Mouse (Mus musculus) limb, embryonic 12.5 days (tissue): ENCODE measurements around the gene Zmym4. TPM values are rescaled to one million over a fixed set of nuclear protein-coding genes. Genes with fewer than 3 reads are reported as not detected.

ENCODE experiments used
- ATAC-seq: fragments of 200-750 bp; cut with Nextera tagmentation; 2 replicates; pipeline ENCODE4 v1.8.0; 2017; ENCODE audit warnings: low read depth, moderate TSS enrichment; ENCODE audit not compliant: insufficient number of reproducible peaks, insufficient read depth, low FRiP score, low TSS enrichment
- H3K27ac ChIP-seq: fragments of 300-500 bp; sonication (generic); 2 replicates; pipeline ENCODE4 v1.5.1; 2016; ENCODE audit warnings: mild to moderate bottlenecking, moderate library complexity
- H3K27me3 ChIP-seq: fragments of 300-500 bp; sonication (generic); 2 replicates; pipeline ENCODE4 v1.6.1; 2016; ENCODE audit warnings: mild to moderate bottlenecking, moderate library complexity
- H3K36me3 ChIP-seq: fragments of 300-500 bp; sonication (generic); 2 replicates; pipeline ENCODE4 v1.6.1; 2016; ENCODE audit warnings: mild to moderate bottlenecking, moderate library complexity
- H3K4me1 ChIP-seq: fragments of 300-500 bp; sonication (generic); replicated peaks from 2 replicates; pipeline ENCODE4 v1.6.1; 2016
- H3K4me2 ChIP-seq: fragments of 300-500 bp; sonication (generic); 2 replicates; pipeline ENCODE4 v1.6.1; 2016; ENCODE audit warnings: mild to moderate bottlenecking, moderate library complexity
- H3K4me3 ChIP-seq: fragments of 300-500 bp; sonication (generic); replicated peaks from 2 replicates; pipeline ENCODE4 v1.5.1; 2016; ENCODE audit warnings: mild to moderate bottlenecking
- H3K9ac ChIP-seq: fragments of 300-500 bp; sonication (generic); replicated peaks from 2 replicates; pipeline ENCODE4 v1.6.1; 2016; ENCODE audit warnings: mild to moderate bottlenecking, moderate library complexity
- H3K9me3 ChIP-seq: fragments of 300-500 bp; sonication (generic); 2 replicates; pipeline ENCODE4 v1.6.1; 2016; ENCODE audit warnings: mild to moderate bottlenecking, moderate library complexity
- WGBS: fragments of 180-500 bp; shearing (Covaris S2); methylation state at CpG from one replicate; pipeline ENCODE4 v1.1.7; 2016; 5-methylcytosine and 5-hydroxymethylcytosine counted together
- polyA plus RNA-seq: library from polyadenylated mRNA; unstranded; fragments of >200 nt; fragmentation: Nextera tagmentation; extraction: Ambion mirVana; gene quantifications from 2 replicates; pipeline ENCODE4 v1.2.1, GENCODE M21; 2016

The Zmym4 gene
- polyA plus RNA-seq, 1 experiment from 2014 or later: 39.3 TPM

GRCm38 (mm10) chr4:126850778-126851080 is 117.2 kb downstream of the Zmym4 start:
- 61% methylated on average over 4 of the region's 4 CpGs for WGBS
- Histone ChIP-seq H3K9me3 (no peaks in the 10 kb centered on the region), H3K4me3 (no peak overlapping the region), H3K9ac (no peak overlapping the region), H3K4me2 (no peak overlapping the region), H3K27me3 (no peaks in the 10 kb centered on the region), H3K4me1 (no peaks in the 10 kb centered on the region), H3K36me3 (peaks cover 85% of the 10 kb centered on the region), H3K27ac (no peak overlapping the region)
- ATAC-seq: no peak

DNA sequence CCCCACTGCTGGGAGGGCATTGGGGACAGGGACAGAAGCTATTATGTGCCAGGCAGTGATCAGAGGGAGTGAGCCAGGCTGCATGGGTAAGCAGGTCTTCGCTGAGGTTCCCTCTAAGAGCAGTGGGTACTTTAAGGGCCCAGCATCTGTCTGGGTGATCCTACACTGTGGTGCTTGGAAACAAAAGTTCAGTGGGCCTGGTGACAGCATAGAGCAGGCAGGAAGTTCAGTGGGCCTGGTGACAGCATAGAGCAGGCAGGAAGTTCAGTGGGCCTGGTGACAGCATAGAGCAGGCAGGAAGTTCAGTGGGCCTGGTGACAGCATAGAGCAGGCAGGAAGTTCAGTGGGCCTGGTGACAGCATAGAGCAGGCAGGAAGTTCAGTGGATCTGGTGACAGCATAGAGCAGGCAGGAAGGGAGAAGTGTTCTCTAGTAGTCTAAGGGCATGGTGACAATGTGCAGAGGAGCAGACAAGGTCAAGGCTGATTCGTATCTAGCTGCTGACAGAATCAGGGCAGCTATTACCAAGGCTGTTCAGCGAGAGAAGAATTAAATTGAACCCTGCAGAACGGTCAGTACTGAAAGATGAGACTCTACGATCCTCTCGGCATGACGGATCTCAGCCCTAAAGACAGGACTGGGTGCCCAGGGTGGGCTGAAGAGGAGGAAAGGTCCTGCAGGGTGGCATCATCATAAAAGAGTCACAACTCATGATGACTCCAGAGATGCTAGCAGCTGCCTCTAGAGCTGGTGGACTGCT is 117.7 kb downstream of the Zmym4 start:
- Histone ChIP-seq H3K27ac (0 out of 2 replicates have a peak overlapping the region, but pooled peaks have one; percentile 41), H3K4me2 (no peak overlapping the region), H3K4me3 (no peak overlapping the region), H3K9me3 (no peaks in the 10 kb centered on the region), H3K27me3 (no peaks in the 10 kb centered on the region), H3K9ac (peak overlapping the region; percentile 37; the same call in 1 of the 2 replicates), H3K4me1 (no peaks in the 10 kb centered on the region), H3K36me3 (peaks cover 83% of the 10 kb centered on the region)
- 77% methylated on average over 7 of the region's 7 CpGs for WGBS
- no peak for ATAC-seq

GRCm38 (mm10) chr4:126846971-126847370 is 121.0 kb downstream of the Zmym4 start:
- H3K36me3 ChIP-seq: peaks cover 79% of the 10 kb centered on the region

GRCm38 (mm10) chr4:126845664-126846063 is 122.3 kb downstream of the Zmym4 start:
- no peak overlapping the region for H3K27ac ChIP-seq
- H3K9ac ChIP-seq: no peak overlapping the region
- peaks cover 80% of the 10 kb centered on the region for H3K36me3 ChIP-seq
- WGBS: 82% methylated on average over 4 of the region's 4 CpGs
- no peaks in the 10 kb centered on the region for H3K27me3 ChIP-seq
- no peaks in the 10 kb centered on the region for H3K4me1 ChIP-seq
- ATAC-seq: no peak
- no peak overlapping the region for H3K4me3 ChIP-seq
- H3K9me3 ChIP-seq: no peaks in the 10 kb centered on the region
- H3K4me2 ChIP-seq: no peak overlapping the region

More at GRCm38 (mm10) chr4:126846971-126847370, 121.0 kb downstream of the Zmym4 start:
- no peaks in the 10 kb centered on the region for H3K9me3 ChIP-seq
- no peak overlapping the region for H3K27ac ChIP-seq
- 45% methylated on average over 7 of the region's 7 CpGs for WGBS
- H3K4me2 ChIP-seq: no peak overlapping the region
- no peak for ATAC-seq
- H3K4me3 ChIP-seq: no peak overlapping the region
- no peaks in the 10 kb centered on the region for H3K4me1 ChIP-seq
- H3K9ac ChIP-seq: no peak overlapping the region; the same call in 1 of the 2 replicates
- no peaks in the 10 kb centered on the region for H3K27me3 ChIP-seq

GRCm38 (mm10) chr4:126842911-126843310 is 125.0 kb downstream of the Zmym4 start:
- Histone ChIP-seq H3K36me3 (peaks cover 70% of the 10 kb centered on the region), H3K9me3 (no peaks in the 10 kb centered on the region), H3K27me3 (no peaks in the 10 kb centered on the region), H3K4me1 (no peaks in the 10 kb centered on the region), H3K4me2 (no peak overlapping the region), H3K27ac (no peak overlapping the region), H3K9ac (no peak overlapping the region), H3K4me3 (no peak overlapping the region)
- ATAC-seq: no peak
- 34% methylated on average over 3 of the region's 3 CpGs for WGBS

GRCm38 (mm10) chr4:126840996-126841560 is 126.9 kb downstream of the Zmym4 start:
- Histone ChIP-seq H3K4me3 (no peak overlapping the region), H3K4me1 (no peaks in the 10 kb centered on the region), H3K4me2 (no peak overlapping the region), H3K36me3 (peaks cover 65% of the 10 kb centered on the region), H3K9me3 (no peaks in the 10 kb centered on the region), H3K27me3 (no peaks in the 10 kb centered on the region), H3K9ac (no peak overlapping the region), H3K27ac (no peak overlapping the region)
- no peak for ATAC-seq
- 91% methylated on average over 15 of the region's 15 CpGs for WGBS

DNA sequence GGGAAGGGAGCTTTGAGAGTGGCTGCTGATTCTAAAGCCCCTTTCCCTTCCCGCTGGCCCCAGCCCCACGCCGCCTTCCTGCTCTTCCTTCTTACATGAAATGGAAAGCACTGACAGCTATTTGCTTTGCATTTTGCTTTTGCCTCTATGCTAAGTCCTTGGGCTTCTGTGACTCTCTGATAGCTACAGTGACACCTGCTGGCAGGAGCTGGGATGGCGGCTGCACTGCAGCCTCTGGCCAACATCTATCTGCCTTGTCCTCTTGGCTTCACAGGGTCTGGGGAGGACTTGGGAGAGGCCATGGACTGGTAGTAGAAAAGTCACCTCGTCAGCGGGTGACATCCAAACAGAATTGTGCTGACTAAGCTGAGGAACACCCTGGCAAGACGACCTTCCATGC is 128.1 kb downstream of the Zmym4 start:
- H3K27me3 ChIP-seq: no peaks in the 10 kb centered on the region
- H3K4me1 ChIP-seq: no peaks in the 10 kb centered on the region
- H3K27ac ChIP-seq: no peak overlapping the region
- no peak overlapping the region for H3K9ac ChIP-seq
- H3K36me3 ChIP-seq: peaks cover 71% of the 10 kb centered on the region
- H3K4me3 ChIP-seq: no peak overlapping the region
- no peak overlapping the region for H3K4me2 ChIP-seq
- no peak for ATAC-seq
- WGBS: 18% methylated on average over 7 of the region's 7 CpGs
- H3K9me3 ChIP-seq: no peaks in the 10 kb centered on the region

- Histone ChIP-seq H3K27ac (no peak overlapping the region), H3K4me2 (no peak overlapping the region), H3K27me3 (no peaks in the 10 kb centered on the region), H3K36me3 (peaks cover 71% of the 10 kb centered on the region), H3K4me3 (no peak overlapping the region), H3K9me3 (no peaks in the 10 kb centered on the region), H3K4me1 (no peaks in the 10 kb centered on the region), H3K9ac (no peak overlapping the region)
- no peak for ATAC-seq
- 84% methylated on average over 7 of the region's 7 CpGs for WGBS
Measured at GRCm38 (mm10) chr4:126838799-126839198, 129.1 kb downstream of the Zmym4 start.

DNA sequence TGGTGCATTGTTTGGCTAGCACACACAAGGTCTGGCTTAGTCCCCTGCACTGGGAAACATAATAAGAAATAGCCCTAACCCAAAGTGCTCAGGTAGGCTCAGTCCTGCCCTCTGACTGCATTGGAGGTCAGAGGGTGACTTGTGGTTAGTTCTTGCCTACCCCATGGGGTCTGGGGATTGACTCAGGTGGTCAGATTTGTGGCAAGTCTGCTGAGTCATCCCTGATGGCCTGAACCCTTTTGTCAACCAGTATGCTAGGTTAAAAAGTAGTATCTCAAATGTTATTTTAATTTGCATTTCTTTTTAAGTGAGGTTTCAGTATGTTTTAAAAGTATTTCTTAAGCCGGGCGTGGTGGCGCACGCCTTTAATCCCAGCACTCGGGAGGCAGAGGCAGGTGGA is 136.8 kb downstream of the Zmym4 start:
- Histone ChIP-seq H3K4me1 (no peaks in the 10 kb centered on the region), H3K27ac (no peak overlapping the region), H3K4me2 (no peak overlapping the region), H3K27me3 (no peaks in the 10 kb centered on the region), H3K4me3 (no peak overlapping the region), H3K36me3 (peaks cover 55% of the 10 kb centered on the region), H3K9ac (no peak overlapping the region), H3K9me3 (no peaks in the 10 kb centered on the region)
- ATAC-seq: no peak
- WGBS: 96% methylated on average over 5 of the region's 5 CpGs

DNA sequence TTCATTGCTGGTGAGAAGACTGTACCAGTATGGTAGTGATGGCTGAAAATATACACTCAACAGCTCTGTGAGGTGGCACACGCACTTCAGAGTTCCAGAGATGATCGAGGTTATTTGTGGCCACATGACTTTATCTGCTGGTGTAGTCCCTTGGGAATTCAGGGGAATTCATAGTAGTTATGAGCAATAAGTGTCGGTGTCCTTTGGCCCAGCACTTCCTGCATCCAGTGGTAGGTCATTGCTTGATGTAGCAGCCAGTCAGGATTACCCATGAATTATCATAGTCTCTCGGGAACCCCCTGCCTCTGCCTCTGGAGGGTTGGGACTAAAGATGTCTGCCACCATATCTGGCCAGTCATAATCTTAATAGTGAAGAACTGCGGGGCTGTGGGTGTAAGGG is 144.0 kb downstream of the Zmym4 start:
- Histone ChIP-seq H3K9me3 (no peaks in the 10 kb centered on the region), H3K27me3 (no peaks in the 10 kb centered on the region), H3K36me3 (peaks cover 28% of the 10 kb centered on the region), H3K9ac (no peak overlapping the region), H3K4me1 (no peaks in the 10 kb centered on the region), H3K27ac (no peak overlapping the region), H3K4me2 (no peak overlapping the region), H3K4me3 (no peak overlapping the region)
- WGBS: 90% methylated on average over 5 of the region's 5 CpGs
- no peak for ATAC-seq

GRCm38 (mm10) chr4:126822891-126823882 is 144.7 kb downstream of the Zmym4 start:
- no peaks in the 10 kb centered on the region for H3K9me3 ChIP-seq
- no peak overlapping the region for H3K4me2 ChIP-seq
- ATAC-seq: no peak
- H3K27ac ChIP-seq: no peak overlapping the region
- no peaks in the 10 kb centered on the region for H3K27me3 ChIP-seq
- no peaks in the 10 kb centered on the region for H3K4me1 ChIP-seq
- no peak overlapping the region for H3K9ac ChIP-seq
- H3K36me3 ChIP-seq: peaks cover 27% of the 10 kb centered on the region
- H3K4me3 ChIP-seq: no peak overlapping the region
- WGBS: 72% methylated on average over 9 of the region's 9 CpGs
